Mouse (Mus musculus) CH12.LX (cell line): Measurements from ENCODE around the gene Gpr89.

Experiments
- CHD1 ChIP-seq: IDR thresholded peaks from 2 replicates; pipeline ENCODE4 v1.6.1; 2012; ENCODE audit warnings: low read depth, low read length, improper control_type of control experiment, inconsistent platforms
- CTCF ChIP-seq, 2 experiments: IDR thresholded peaks in 1 of 2; conservative IDR thresholded peaks in 1 of 2; 2 replicates each; pipeline ENCODE4 v1.5.1; 2011 to 2012; ENCODE audit warnings: low read depth in 2 of 2, low read length in 2 of 2, improper control_type of control experiment in 1 of 2, inconsistent platforms in 1 of 2, mild to moderate bottlenecking in 1 of 2, moderate library complexity in 1 of 2
- JUN ChIP-seq: IDR thresholded peaks from 2 replicates; pipeline ENCODE4 v1.6.1; 2011; ENCODE audit warnings: low read depth, mild to moderate bottlenecking, low read length, improper control_type of control experiment, moderate library complexity; ENCODE audit not compliant: insufficient read depth
- MAX ChIP-seq: IDR thresholded peaks from 2 replicates; pipeline ENCODE4 v1.6.1; 2011; ENCODE audit warnings: low read length, improper control_type of control experiment
- PAX5 ChIP-seq: IDR thresholded peaks from 2 replicates; pipeline ENCODE4 v1.6.1; 2012; ENCODE audit warnings: low read length, inconsistent platforms, mixed read lengths
- POLR2AphosphoS2 ChIP-seq: IDR thresholded peaks from 2 replicates; pipeline ENCODE4 v1.6.1; 2011; ENCODE audit warnings: low read depth, low read length, improper control_type of control experiment
- RCOR1 ChIP-seq: conservative IDR thresholded peaks from 2 replicates; pipeline ENCODE4 v1.6.1; 2012; ENCODE audit warnings: low read depth, mild to moderate bottlenecking, inconsistent platforms, low read length, improper control_type of control experiment
- USF2 ChIP-seq: conservative IDR thresholded peaks from 2 replicates; pipeline ENCODE4 v1.6.1; 2011; ENCODE audit warnings: low read depth, low read length, improper control_type of control experiment

GRCm38 (mm10) chr3:96871070-96871469 is 34.1 kb downstream of the Gpr89 start:
- no peak for TF ChIP-seq CTCF (conservative IDR thresholded peaks at IDR 0.05 in 1 of 2, IDR thresholded peaks at IDR 0.05 in 1 of 2; ENCODE audit: low read depth in 2 of 2, low read length in 2 of 2)
- TF ChIP-seq CHD1 = no peak
- no peak for TF ChIP-seq PAX5
- TF ChIP-seq USF2 = no peak
- no peak for TF ChIP-seq RCOR1
- no peak for TF ChIP-seq POLR2AphosphoS2
- TF ChIP-seq JUN = no peak
- no peak for TF ChIP-seq MAX
